Mouse (Mus musculus) CD8-positive naive resting alpha-beta T cell, adult 2 months (primary cell): ENCODE measurements at regions not wholly inside any gene's neighbourhood (a gene's known extent, or its start where the extent isn't known, plus 50 kb on each side); places are given as distances from the start of the nearest gene placed in this dataset.
A peak's percentile ranks its signal among the peaks of the same experiment; 100 is the strongest.

ENCODE experiments used
- DNase-seq, 2 experiments: peaks; one replicate each; pipeline ENCODE4 v3.0.0; 2022; ENCODE audit warnings: low read depth in 2 of 2, low spot score in 2 of 2

- DNase-seq = no peak
Observed at GRCm38 (mm10) chr1:195312426-195312825, 135.9 kb upstream of the Cr2 start.

GRCm38 (mm10) chr1:195285076-195285475 lies 108.6 kb upstream of the Cr2 start:
- no peak for DNase-seq

- peak; percentile 97 to 98 for DNase-seq
Observed at GRCm38 (mm10) chr1:195241496-195241895, 65.0 kb upstream of the Cr2 start.

- peak in 1 of 2 experiments; percentile 47 for DNase-seq
Observed at GRCm38 (mm10) chr1:195232658-195233057, 56.1 kb upstream of the Cr2 start.

GRCm38 (mm10) chr1:195227007-195227406 lies 50.5 kb upstream of the Cr2 start:
- DNase-seq = no peak
